Mouse (Mus musculus): ENCODE measurements at regions not wholly inside any gene's neighbourhood (a gene's known extent, or its start where the extent isn't known, plus 50 kb on each side); places are given as distances from the start of the nearest gene placed in this dataset.

DNA sequence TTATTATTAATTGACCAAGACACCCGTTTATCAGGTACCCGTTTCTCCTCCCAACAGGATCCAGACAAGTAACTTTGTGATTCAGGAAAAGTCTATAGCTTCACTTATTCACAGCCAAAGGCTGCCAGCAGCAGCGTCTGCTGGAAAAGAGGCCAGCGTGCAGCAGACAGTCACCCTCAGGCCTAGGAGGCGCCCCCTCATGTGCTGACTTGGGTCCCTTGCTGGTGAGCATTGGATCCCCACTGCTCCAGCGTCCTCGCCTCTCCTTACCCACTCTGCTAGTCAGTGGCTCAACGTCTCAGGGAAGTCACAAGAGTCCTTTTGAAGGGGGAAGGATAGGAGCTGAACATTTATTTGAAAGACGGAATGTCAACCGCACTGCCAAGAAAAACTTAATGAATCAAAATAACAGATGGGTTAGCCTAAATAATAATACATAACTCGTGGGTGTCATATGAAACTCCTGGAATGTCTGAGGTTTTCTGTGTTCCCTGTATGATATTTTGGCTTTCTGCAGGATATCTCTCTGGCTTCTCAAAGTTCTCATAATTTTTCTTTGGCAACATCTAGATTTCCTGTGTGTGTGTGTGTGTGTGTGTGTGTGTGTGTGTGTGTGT lies 256.6 kb upstream of the Fn1 start:
- no peak for DNase-seq (ENCODE audit: extremely low spot score, low spot score)

DNA sequence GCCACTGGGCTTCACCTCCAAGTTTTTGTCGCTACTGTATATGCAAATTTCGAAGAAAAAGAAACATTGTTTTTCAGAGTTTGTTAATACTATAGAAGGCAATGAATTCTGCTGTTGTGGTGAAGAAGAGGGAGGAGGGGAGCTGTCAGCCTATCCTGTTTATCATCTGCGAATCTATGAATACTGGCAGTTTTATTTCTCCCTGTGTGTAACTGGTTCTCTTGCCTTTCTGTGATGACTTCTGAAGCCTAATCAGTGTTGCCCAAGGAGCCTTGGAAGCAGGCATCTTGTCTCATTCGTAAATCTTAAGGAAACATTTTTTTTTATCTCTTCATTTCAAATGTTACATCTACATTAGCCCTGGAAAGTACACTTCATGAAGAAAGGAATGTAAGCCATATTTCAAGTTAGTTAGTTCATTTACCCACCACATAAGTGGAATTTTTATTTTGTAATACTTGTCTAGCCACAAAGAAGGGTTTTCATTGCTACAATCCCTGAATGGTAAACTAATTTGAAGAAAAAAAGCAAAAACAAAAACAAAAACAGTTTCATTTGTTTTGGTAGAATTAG lies 251.5 kb upstream of the Fn1 start:
- DNase-seq (ENCODE audit: extremely low spot score, low spot score), result no peak

DNA sequence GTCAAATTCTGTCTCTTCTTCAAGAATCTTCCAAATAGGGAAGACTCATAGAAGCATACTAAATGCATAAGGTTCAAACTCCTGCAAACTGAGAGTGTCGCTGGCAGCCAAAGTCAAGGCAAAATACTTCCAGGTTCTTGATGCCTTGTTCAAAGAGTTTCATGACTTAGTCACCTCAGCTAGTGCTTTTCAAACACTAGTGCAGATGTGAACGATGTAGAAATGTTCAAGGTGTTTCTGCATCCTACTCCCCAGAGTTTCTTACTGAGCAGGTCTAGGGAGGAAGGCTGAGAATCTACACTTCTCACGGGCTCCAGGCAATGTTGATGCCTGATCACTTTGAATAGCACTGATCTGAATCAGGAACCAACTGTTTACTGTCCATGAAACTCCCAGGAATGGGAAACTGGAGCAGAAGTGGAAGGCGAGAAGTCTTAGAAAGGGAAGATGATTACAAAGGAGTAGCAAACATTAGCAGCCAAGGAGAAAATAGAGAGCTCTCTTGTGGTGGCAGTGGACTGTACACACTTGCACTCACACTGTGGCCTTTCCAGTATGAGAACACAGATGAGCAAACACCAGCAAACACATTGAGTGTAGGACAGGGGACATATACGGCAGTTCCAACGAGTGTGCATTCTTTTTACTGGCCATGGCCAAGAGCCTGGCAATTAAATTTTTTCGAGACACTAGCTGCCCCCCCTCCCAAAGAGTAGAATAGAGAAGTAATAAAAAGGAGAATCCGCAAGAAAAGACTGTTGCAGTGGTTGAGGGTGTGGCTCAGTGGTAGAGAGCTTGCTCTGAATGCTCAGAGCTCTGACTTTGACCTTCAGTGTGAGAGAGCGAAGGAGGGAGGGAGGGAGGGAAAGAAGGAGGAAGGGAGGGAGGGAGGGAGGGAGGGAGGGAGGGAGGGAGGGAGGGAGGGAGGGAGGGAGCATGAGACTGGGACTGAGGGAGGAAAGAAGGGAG lies 247.4 kb upstream of the Fn1 start:
- no peak for DNase-seq (ENCODE audit: extremely low spot score, low spot score)

DNA sequence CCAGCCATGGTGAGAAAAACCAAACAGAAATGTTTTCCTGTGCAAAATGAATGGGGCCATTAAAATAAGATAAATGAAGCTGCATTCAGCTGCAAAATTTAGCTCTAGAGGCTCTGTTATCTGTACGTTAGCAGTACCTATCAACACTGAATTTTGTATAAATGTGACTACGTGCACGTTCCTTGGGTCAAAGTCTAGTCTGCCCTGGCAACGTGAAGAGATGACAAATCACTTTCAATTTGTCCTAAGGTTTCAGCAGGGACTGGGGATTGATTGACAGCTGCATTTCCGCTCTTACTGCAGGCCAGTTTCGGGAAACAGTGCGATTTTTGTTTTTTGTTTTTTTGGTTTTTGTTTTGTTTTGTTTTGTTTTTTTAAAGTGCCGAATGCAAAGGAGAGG lies 246.1 kb upstream of the Fn1 start:
- no peak for DNase-seq (ENCODE audit: extremely low spot score, low spot score)

DNA sequence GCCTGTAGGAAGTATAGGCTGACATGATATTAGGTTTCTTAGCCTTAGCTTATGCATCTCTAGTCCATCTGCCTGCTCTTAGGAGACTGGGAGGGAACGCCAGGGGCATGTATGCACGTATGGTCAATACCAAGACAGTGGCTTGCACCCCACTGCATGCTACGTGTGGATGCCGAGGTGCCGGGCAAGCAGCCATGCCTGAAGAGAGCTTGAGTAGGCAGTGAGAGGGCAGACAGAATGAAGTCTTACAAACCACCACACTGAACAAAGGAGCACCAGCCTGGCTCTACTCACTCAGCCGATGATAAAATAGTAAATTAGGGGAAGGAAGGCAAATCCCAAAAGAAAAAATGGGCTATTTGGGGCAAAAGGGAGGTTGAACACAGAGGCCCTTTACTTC lies 245.2 kb upstream of the Fn1 start:
- no peak for DNase-seq (ENCODE audit: extremely low spot score, low spot score)

DNA sequence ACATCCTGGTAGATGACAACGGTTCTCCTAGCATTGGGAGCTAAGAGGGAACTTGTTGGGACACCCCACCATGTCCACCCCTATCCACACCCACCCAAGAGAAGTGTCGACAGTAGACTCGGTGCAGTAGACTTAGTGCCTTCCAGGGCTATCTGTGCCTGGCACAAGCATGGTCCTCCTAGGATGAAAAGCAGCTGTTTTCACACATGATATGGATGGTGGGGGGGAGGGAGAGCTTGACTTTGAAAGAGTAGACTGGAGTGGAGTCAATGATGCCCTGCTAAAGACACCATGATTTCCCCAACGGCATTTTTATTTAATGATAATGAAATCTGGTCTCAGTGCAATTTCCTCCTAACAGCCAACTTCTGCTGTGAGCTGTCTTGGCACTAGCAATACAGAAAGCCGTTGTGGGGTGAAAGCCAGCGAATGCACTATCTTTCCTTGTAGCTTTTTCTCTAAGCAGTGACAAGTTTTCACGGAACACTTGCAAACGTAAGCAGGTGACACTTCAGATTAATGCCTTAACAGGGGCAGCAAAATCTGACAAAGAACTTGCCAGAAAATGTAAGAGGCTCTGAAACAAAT lies 244.6 kb upstream of the Fn1 start:
- no peak for DNase-seq (ENCODE audit: extremely low spot score, low spot score)

DNA sequence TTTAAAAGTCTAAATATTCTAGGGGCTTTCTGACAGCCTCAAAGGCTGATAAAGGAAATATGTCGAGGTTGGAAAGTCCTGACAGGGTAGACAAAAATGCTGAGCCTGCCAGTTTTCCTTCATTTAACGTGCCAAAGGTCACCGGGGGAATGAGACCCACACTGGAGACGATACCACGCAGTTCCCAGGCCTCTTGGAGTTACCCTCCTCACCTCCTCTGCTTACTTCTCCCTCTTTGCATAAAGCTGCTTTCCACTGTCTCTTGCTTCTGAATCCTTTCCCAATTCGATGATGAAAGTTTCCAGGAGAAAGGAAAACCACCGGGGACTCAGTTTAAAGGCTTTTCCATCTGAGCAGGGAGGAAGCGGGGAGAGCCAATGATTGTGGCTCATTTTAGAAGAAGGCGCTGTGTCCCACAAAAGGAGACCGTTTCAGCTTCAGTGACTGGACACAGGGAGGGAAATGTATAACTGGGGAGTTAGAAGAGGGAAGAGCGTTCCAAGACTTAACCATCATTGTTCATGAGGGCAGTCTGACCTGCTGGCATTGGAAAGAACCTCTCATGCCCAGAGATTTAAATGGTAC lies 243.2 kb upstream of the Fn1 start:
- no peak for DNase-seq (ENCODE audit: extremely low spot score, low spot score)

DNA sequence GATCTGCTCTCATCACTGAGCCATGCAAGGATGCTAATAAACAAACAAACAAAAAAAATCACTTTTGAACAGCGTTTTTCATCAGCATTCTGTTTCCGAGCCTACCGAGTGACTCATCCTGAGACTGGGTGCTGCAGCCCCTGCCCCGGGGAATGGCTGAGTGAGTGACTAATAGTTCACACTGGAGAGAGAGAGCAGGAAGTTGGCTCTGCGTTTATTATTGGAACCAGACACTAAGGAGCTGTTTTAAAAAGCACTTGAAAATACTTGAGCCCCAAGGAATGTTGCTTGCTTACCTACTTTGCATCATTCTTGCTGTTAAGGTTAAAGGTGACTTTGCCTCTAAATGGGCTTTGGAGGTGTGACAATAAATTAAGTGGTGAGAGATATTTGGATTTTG lies 240.6 kb upstream of the Fn1 start:
- no peak for DNase-seq (ENCODE audit: extremely low spot score, low spot score)

DNA sequence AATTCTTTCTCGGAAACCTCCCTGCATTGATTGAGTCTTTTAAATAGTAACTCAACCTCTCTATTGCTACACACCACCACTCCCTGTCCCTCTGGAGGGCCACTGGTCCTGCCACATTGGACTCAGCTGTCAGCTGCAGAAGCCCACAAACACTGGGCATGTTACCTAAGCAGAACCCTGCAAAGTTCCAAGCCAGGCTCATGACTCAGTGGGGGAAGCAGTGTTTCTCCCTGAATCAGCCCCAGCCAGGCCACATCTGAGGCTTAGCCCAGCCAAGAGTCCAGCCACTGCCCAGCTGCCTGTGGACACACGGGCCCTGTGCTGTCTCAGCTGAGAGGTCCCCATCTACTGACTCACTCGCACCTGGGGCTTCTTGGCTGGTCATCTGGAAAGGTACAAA lies 234.8 kb upstream of the Fn1 start:
- DNase-seq (ENCODE audit: extremely low spot score, low spot score), result no peak

DNA sequence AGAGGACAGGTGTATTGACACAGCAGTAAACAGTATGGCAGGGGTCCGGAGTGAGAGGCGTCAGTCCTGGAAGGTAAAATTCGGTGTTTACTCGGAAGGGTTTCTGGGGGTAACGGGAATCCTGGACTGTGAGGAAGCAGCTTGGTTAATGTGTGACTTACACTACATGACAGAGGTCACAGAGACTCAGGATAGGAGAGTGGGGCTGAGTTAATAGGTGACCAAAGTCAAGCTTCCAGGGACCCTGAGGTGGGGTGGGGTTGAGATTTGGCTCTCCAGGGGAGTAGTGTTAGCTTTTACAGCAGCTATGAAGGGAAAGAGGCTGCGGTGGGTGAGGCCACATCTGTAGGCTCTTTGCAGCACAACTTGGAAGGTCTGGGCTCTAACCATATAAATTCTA lies 233.9 kb upstream of the Fn1 start:
- DNase-seq (ENCODE audit: extremely low spot score, low spot score), result no peak

DNA sequence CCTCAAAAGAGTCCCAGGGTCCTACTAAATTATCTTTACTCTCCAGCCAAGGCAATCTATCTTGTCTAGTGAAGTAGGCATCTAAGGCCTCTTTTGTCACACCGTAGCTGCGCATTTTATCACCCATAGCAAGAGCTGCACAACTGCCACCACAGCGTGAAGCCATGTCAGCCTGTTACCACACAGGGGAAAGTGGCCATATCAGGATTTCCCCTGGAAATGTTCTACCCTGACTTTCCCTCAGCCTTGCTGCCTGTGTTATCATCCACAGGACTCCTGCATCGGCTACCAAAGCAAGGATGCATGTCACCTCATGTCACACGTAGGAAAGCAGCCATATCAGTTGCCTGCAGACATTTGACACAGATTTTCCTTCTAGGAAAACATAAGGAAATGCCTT lies 233.2 kb upstream of the Fn1 start:
- DNase-seq (ENCODE audit: extremely low spot score, low spot score), result no peak

DNA sequence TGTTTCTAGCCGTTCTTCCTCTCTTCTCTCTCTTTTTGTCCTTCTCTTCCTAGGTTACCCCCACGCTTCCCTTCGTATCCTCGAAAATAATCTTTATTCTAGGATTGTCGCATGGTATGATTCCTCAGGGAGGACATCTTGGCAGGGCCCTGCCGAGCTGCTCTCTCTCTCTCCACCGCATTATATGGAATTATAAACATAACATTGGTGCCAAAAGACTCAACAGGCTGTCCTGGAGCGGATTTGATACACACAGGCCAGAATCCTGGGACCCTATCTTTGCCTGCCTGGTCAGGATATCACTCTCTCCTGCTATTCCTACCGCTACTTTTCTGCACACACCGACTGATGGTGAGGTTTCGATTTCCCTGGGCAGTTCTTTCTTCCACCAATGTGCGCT lies 228.9 kb upstream of the Fn1 start:
- DNase-seq (ENCODE audit: extremely low spot score, low spot score), result no peak

DNA sequence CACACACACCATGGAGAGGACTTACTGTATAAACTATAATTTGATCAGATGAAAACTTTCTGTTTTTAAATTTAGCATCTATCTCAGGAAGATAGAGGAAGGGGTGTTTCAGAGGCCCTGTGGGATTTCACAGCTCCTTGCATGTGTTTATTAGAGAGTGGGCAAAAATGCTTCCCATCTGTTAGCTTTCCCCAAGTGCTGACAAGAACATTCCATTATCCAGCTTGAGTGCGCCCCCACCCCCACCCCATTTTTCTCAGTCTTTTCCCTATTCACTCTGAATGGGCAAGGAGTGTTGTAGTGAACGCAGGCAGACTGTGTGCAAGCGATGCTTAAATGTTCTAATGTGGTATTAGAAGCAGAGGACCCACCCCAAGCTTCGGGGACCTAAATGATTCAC lies 228.2 kb upstream of the Fn1 start:
- DNase-seq (ENCODE audit: extremely low spot score, low spot score), result no peak

DNA sequence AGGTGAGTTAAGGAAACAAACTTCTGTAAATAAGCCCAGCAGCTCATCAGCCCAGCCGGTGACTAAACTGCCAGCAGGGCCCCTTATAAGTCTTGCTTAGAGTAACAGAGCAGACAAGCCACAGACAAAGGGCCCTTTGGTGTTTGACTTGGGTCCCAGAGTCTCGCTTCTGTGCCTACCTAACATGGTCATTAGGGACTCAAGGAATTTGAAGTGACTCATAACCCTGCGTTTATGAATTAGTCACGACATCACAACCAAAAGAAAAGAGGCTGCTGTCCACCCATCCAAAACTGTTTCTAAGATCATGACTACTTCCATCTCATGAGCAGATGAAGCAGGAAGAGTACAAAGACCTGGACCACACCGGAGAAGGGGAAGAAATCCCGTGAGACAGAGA lies 227.5 kb upstream of the Fn1 start:
- DNase-seq (ENCODE audit: extremely low spot score, low spot score), result no peak

DNA sequence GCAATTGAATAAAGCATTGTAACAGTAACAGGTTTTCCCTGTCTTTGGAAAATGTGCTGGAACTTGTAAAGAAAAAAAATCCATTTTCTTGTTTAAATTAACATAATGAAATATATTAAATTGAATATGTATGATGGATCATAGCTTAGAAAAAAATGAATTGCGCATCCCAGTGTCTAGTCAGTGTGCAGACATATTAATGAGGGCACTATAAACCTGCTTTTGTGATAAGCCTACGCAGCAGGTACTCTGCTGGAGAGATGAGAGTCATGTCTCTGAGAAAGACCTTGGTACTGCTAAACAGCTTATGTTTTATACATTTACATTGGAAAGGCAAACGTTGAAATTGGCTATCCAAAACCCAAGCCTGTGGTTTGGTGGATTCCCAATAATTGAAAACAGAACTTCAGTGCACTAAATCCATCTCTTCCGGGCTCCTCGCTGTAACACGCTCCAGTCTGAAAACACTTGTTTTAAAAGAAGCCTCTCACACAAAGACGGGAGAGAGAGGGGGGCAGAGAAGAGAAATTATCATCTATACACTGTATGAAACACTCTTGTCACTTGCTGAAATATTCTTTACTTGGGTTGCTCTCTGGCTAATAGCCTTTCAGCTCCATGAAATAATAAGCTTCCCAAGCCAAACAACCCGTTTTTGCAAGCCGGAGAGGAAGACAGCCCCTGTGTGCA lies 223.9 kb upstream of the Fn1 start:
- no peak for DNase-seq (ENCODE audit: extremely low spot score, low spot score)

DNA sequence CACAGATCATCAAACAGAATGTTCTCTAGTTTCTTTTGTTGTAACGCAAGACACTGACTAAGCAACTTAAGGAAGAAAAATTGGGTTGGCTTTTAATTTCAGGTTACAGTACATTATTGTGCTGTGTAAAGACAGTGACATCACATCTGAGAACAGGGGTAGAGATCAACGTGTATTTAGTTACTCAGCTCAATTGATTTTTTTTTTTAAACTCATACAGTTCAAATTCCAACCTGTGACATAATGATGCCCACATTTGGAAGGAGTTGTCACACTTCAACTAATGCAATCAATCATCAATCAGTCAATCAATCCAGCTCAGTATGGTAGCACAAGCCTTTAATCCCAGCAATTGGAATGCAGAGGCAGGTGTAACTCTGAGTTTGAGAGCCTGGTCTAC lies 221.0 kb upstream of the Fn1 start:
- DNase-seq (ENCODE audit: extremely low spot score, low spot score), result no peak

DNA sequence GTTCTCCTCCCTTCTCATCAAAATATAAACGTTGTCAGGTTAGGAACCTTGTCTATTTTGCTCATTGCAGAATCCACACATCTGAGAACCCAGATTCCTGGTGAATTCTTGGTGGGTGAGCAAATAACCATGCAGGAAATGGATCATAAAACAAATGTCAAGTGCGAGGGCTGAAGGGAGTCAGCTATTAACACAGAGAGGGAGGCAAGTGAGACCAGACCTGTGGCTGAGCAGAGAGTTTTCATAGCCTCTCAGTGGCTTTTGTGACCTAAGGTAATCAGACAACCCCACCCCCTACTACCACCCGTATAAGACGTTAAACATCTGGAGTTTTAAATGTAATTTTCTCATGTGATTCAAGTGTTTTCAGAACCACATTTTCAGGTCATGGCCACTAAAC lies 212.7 kb upstream of the Fn1 start:
- no peak for DNase-seq (ENCODE audit: extremely low spot score, low spot score)

DNA sequence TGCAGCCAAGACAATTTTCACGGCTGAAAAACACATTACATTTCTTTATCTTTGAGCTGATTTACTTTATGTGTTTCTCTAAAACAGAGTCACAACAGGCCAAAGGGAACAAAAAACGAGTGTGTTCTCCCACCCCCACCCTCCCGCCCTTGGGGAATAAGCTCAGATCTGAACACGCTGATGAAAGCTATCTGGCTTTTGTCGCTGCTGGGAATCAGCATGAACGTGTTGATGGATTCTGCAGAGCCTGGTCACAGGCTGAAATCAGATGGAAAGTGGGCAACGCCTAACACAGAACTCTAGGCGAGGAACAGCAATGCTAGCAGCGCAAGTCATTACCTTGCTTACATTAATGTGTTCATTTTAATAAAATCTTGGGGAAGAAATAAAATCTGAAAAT lies 211.7 kb upstream of the Fn1 start:
- DNase-seq (ENCODE audit: extremely low spot score, low spot score), result no peak

DNA sequence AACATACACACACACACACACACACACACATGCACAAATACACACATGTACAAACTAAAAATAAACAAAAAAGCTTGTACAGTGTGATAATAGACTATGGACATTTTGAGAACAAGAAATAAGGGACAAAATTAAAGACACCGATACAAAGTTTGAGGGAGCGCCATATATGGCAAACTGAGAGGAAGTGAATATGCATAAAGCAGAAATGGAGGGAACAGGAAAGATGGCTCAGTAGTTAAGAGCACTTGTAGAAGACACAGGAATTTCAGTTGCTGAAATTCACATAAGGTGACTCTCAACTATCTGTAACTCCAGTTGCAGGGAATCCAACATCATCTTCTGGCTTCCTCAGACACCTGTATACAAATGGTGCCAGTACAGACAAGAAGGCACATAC lies 200.2 kb upstream of the Fn1 start:
- DNase-seq (ENCODE audit: extremely low spot score, low spot score), result no peak

DNA sequence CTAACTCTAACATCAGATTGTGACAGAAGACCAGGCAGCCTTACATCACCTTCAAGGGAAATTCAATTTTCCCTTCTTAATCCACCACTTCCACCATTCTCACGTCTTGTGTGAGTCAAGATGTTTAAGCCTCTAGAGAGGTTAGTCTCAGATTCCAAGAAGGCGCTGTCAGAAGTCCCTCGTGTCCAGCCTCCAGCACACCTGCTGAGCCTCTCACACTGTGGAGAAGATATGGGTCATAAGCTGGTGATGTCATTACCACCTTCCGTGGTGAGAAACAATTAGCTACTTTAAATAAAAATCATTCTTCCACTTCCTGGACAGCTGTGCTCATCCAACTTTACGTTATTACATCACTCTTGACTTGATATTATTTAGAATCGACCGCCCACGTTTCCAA lies 198.3 kb upstream of the Fn1 start:
- no peak for DNase-seq (ENCODE audit: extremely low spot score, low spot score)

DNA sequence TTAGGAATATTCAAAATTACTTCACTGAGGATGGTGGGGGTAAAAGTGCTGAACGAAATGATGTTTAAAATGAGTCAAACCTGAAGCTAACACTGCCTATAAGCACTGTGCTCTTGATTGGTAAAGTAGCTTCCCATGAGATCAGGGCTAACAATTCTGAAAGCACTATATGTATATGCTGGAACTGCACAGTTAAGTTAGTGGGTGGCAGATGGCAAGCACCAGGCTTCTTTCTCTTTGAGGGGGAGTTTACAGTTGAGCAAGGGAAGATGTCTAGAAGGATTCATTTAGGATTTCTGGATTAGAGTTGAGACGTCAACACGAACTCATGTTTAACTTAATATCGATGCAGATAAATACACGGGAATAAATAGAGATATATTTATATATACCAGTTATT lies 195.7 kb upstream of the Fn1 start:
- no peak for DNase-seq (ENCODE audit: extremely low spot score, low spot score)

Data from neural tube, embryonic 10.5 days (tissue).